Mouse (Mus musculus): ENCODE data around the gene Plin3. TPM values are rescaled to one million over a fixed set of nuclear protein-coding genes. Genes with fewer than 3 reads are reported as not detected.
"Not testable (repeated sequence)": the region's sequence is repeated elsewhere in the genome, so short reads cannot be mapped to it uniquely, and the experiment has no call there.

Gene Plin3
- polyA plus RNA-seq, 1 experiment from 2014 or later = 12.0 TPM

DNA sequence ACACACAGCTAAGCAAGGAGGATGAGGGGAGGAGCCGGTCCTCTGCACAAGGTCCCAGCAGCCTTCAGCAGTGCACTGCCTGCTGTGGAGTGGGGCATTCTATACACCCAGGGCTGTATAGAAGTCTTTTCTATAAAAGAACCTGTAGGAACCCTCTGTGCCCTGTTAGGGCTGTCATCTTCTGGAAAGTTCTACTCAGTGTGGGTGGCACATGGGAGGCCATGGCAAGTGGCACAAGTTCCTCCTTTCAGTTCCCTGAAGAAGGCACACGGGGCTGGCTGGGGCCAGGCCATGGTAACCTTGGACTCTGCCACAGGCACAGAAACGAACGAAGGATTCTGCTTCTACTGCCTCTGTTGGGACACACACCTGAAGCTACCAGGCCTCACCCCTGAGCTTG, 27.7 kb downstream of the Plin3 start:
- H3K4me1 ChIP-seq = peaks cover 40% of the 10 kb centered on the region
- no peak overlapping the region for H3K4me2 ChIP-seq
- no peak overlapping the region for H3K4me3 ChIP-seq
- no peak overlapping the region for H3K27ac ChIP-seq
- no peak for ATAC-seq (replicated peaks)
- H3K27me3 ChIP-seq (replicated peaks) = no peaks in the 10 kb centered on the region
- no peaks in the 10 kb centered on the region for H3K9me3 ChIP-seq
- 0 out of 2 replicates have a peak, but pooled peaks cover 15% of the 10 kb centered on the region for H3K36me3 ChIP-seq (replicated peaks)
- no peak overlapping the region for H3K9ac ChIP-seq
- 97% methylated on average over 4 of the region's 4 CpGs for whole genome bisulfite sequencing

DNA sequence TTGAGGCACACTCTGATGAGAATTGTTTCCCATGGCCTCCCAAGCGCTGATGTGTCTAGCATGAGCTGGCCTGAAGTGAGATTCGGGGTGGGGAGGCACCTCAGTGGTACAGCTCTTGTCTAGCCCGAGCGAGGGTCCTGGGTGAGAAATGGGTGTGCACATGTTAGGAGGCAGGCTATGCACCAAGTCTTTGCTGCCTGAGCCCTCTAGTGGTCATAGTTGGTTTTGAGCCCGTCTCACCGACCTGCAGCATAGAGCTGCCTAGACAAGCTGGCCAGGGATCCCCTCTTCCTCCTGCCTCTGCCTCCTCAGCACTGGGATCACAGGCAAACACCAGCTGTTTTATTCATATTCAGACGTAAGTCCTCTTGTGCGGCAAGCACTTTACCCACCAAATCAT, 28.7 kb downstream of the Plin3 start:
- Histone ChIP-seq H3K36me3 (replicated peaks) (peaks cover 17% of the 10 kb centered on the region; the same call in 1 of the 2 replicates), H3K27me3 (replicated peaks) (no peaks in the 10 kb centered on the region), H3K4me2 (no peak overlapping the region), H3K4me3 (no peak overlapping the region), H3K4me1 (peaks cover 43% of the 10 kb centered on the region), H3K9ac (no peak overlapping the region), H3K27ac (no peak overlapping the region), H3K9me3 (no peaks in the 10 kb centered on the region)
- ATAC-seq (replicated peaks) = peak; percentile 70
- 18% methylated on average over 8 of the region's 8 CpGs for WGBS

- 87% methylated on average over 3 of the region's 3 CpGs for WGBS
- no peak for ATAC-seq (replicated peaks)
- Histone ChIP-seq H3K36me3 (replicated peaks) (peaks cover 17% of the 10 kb centered on the region; the same call in 1 of the 2 replicates), H3K4me2 (no peak overlapping the region), H3K27me3 (replicated peaks) (no peaks in the 10 kb centered on the region), H3K27ac (no peak overlapping the region), H3K9ac (no peak overlapping the region), H3K4me1 (peaks cover 52% of the 10 kb centered on the region), H3K4me3 (no peak overlapping the region), H3K9me3 (no peaks in the 10 kb centered on the region)
Observed at GRCm38 (mm10) chr17:56262645-56263094, 30.0 kb downstream of the Plin3 start.

DNA sequence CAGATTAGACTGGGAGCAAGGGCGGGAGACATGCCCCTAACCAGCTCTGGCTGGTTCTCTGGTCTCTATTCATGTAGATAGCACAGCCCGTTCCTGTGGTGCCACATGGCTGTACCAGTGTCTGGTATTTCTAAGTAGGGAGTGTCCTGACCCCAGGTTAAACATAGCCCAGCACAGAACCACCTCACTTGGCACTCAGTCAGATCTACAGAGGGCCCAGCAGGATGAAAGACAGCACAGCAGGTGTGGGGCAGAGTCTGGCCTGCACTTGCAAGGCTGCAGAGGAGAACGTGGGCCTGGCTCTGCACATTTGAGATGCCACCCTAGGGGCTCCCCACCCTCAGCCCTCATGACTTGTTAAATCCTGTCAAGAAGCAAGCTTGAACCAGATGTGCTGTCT, 31.5 kb downstream of the Plin3 start:
- ATAC-seq (replicated peaks) = no peak
- no peaks in the 10 kb centered on the region for H3K9me3 ChIP-seq
- no peak overlapping the region for H3K4me3 ChIP-seq
- no peak overlapping the region for H3K4me2 ChIP-seq
- H3K27me3 ChIP-seq (replicated peaks) = no peaks in the 10 kb centered on the region
- no peak overlapping the region; the same call in 1 of the 2 replicates for H3K9ac ChIP-seq
- peaks cover 17% of the 10 kb centered on the region; the same call in 1 of the 2 replicates for H3K36me3 ChIP-seq (replicated peaks)
- 81% methylated on average over 3 of the region's 3 CpGs for WGBS
- no peak overlapping the region for H3K27ac ChIP-seq
- peaks cover 57% of the 10 kb centered on the region for H3K4me1 ChIP-seq

- Histone ChIP-seq H3K4me1 (peaks cover 68% of the 10 kb centered on the region), H3K4me3 (no peak overlapping the region), H3K27me3 (replicated peaks) (no peaks in the 10 kb centered on the region), H3K9ac (no peak overlapping the region), H3K36me3 (replicated peaks) (peaks cover 13% of the 10 kb centered on the region; the same call in 1 of the 2 replicates), H3K4me2 (0 out of 2 replicates have a peak overlapping the region, but pooled peaks have one; percentile 17), H3K27ac (no peak overlapping the region), H3K9me3 (no peaks in the 10 kb centered on the region)
- WGBS = 91% methylated on average over 10 of the region's 10 CpGs
- ATAC-seq (replicated peaks) = no peak
Observed at GRCm38 (mm10) chr17:56259301-56260037, 33.2 kb downstream of the Plin3 start.

DNA sequence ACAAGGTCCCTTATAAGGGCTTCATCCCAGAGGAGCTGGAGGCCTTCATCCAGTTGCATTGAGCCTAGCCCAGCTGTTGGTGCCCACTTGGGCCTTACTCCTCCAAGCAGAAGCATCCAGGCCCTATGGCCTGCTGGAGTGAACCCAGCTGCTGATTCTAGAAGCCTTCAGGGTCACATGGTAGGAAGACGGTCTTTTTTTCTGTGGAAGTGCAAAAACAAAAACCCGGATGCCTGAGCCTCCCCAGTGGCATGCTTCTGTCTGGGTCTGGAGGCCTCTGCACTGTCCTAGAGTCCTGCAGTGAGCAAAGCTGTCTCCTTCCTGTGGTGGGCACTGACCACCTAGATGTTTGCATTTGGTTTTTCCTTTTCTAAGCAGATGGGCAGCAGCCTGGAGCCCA, 33.9 kb downstream of the Plin3 start:
- Histone ChIP-seq H3K4me1 (peaks cover 66% of the 10 kb centered on the region), H3K36me3 (replicated peaks) (peaks cover 13% of the 10 kb centered on the region; the same call in 1 of the 2 replicates), H3K4me3 (0 out of 2 replicates have a peak overlapping the region, but pooled peaks have one; percentile 3), H3K4me2 (0 out of 2 replicates have a peak overlapping the region, but pooled peaks have one; percentile 17)
- not testable (repeated sequence) for ATAC-seq (replicated peaks); H3K27me3 ChIP-seq (replicated peaks); H3K27ac ChIP-seq; H3K9me3 ChIP-seq; H3K9ac ChIP-seq
- WGBS = 78% methylated on average over 2 of the region's 2 CpGs

GRCm38 (mm10) chr17:56258269-56258668, 34.4 kb downstream of the Plin3 start:
- H3K27ac ChIP-seq; H3K27me3 ChIP-seq (replicated peaks); H3K9me3 ChIP-seq; H3K9ac ChIP-seq; ATAC-seq (replicated peaks): not testable (repeated sequence)
- Histone ChIP-seq H3K36me3 (replicated peaks) (peaks cover 13% of the 10 kb centered on the region; the same call in 1 of the 2 replicates), H3K4me3 (peak overlapping the region; percentile 69; the same call in 1 of the 2 replicates), H3K4me2 (peak overlapping the region; percentile 99; the same call in 1 of the 2 replicates), H3K4me1 (peaks cover 65% of the 10 kb centered on the region)
- 94% methylated on average over 19 of the region's 19 CpGs for WGBS

DNA sequence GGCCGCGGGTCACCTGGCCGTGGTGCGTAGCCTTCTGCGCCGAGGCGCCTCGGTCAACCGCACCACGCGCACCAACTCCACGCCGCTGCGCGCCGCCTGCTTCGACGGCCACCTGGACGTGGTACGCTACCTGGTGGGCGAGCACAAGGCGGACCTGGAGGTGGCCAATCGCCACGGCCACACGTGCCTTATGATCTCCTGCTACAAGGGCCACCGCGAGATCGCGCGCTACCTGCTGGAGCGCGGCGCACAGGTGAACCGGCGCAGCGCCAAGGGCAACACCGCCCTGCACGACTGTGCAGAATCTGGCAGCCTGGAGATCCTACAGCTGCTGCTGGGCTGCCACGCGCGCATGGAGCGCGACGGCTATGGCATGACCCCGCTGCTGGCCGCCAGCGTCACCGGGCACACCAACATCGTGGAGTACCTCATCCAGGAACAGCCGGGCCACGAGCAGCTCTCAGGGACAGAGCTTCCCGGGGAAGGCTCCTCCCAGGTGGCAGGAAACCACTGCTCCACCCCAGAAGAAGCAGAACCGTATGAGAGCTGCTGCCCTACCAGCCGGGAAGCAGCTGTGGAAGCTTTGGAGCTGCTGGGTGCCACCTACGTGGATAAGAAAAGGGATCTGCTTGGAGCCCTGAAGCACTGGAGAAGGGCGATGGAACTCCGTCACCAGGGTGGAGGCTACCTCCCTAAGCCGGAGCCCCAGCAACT, 35.3 kb downstream of the Plin3 start:
- Histone ChIP-seq H3K4me3 (peak overlapping the region; percentile 69), H3K27ac (peak overlapping the region; percentile 86), H3K9me3 (no peaks in the 10 kb centered on the region), H3K9ac (peak overlapping the region; percentile 66), H3K27me3 (replicated peaks) (no peaks in the 10 kb centered on the region), H3K4me2 (peak overlapping the region; percentile 99), H3K4me1 (peaks cover 60% of the 10 kb centered on the region), H3K36me3 (replicated peaks) (peaks cover 13% of the 10 kb centered on the region; the same call in 1 of the 2 replicates)
- 11% methylated on average over 58 of the region's 58 CpGs for WGBS
- no peak for ATAC-seq (replicated peaks)

DNA sequence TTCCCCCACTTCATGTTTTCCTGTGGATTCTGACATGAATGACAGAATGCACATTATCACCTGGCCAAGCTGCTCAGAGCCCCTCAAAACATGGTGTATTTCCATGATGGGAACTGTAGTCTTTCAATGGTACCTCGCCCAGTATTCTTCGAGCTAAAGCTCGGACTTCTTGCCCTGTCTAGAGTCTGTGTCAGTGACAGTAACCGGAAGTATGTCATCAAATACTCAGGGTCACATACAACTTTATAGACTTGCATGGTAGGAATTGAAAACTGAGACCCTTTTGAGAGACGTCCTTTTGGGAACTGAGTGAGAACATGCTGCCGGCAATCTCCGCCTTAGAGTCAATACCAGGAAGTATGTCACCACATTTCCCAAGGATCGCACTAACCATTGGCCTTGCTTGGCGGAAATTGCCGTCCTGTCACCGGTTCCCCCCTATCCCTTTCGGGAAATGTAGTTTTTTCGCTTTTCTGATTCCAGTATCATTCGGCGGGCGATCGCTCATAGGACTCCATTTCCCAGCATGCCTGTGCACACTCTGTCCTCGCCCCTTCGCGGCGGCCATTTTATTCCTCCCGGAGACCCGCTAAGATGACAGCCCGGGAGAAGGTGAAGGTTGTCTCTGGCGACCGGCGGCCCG, 36.3 kb downstream of the Plin3 start, which contains the start of gene Fem1a:
Gene Fem1a, plus strand, starts transcription at position 572 of the 643 bp plus-strand sequence.
- H3K27me3 ChIP-seq (replicated peaks) = no peaks in the 10 kb centered on the region
- peaks cover 54% of the 10 kb centered on the region for H3K4me1 ChIP-seq
- WGBS = under 1% methylated on average over 28 of the region's 28 CpGs

GRCm38 (mm10) chr17:56255863-56256238, 36.8 kb downstream of the Plin3 start:
- no peaks in the 10 kb centered on the region for H3K9me3 ChIP-seq
- under 1% methylated on average over 32 of the region's 32 CpGs for WGBS
- peak overlapping the region; percentile 69 for H3K4me3 ChIP-seq
- H3K9ac ChIP-seq = peak overlapping the region; percentile 43
- peak; percentile 95 for ATAC-seq (replicated peaks)
- H3K4me2 ChIP-seq = peak overlapping the region; percentile 58
- H3K36me3 ChIP-seq (replicated peaks) = peaks cover 2% of the 10 kb centered on the region; the same call in 1 of the 2 replicates
- H3K4me1 ChIP-seq = peaks cover 53% of the 10 kb centered on the region
- H3K27me3 ChIP-seq (replicated peaks) = no peaks in the 10 kb centered on the region
- H3K27ac ChIP-seq = peak overlapping the region; percentile 91

More for the DNA sequence above, 36.3 kb downstream of the Plin3 start, which contains the start of gene Fem1a:
- H3K36me3 ChIP-seq (replicated peaks) = peaks cover 5% of the 10 kb centered on the region; the same call in 1 of the 2 replicates
- peak; percentile 94 for ATAC-seq (replicated peaks)
- peak within 1 kb of the TSS; percentile 91 for H3K27ac ChIP-seq
- peak within 1 kb of the TSS; percentile 69 for H3K4me3 ChIP-seq
- H3K9me3 ChIP-seq = no peaks in the 10 kb centered on the region
- peak within 1 kb of the TSS; percentile 99 for H3K4me2 ChIP-seq
- peak within 1 kb of the TSS; percentile 66 for H3K9ac ChIP-seq

DNA sequence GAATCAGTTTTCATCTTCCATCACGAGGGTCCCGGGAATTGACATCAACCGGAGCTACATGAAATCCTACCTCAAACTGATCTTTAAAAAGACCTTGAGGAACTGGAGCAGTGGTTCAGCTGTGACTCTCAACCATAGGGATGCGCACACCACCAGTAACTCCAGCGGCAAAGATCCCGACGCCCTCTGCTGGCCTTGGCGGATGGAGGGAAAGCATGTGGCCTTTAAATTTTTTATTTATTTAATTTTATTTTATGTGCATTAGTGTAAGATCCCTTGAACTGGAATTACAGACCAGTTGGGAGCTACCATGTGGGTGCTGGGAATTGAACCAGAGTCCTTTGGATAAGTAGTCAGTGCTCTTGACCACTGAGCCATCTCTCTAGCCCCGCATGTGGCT, 37.2 kb downstream of the Plin3 start:
- Histone ChIP-seq H3K9me3 (no peaks in the 10 kb centered on the region), H3K4me1 (peaks cover 53% of the 10 kb centered on the region), H3K4me3 (peak overlapping the region; percentile 69), H3K9ac (no peak overlapping the region), H3K36me3 (replicated peaks) (peaks cover 2% of the 10 kb centered on the region; the same call in 1 of the 2 replicates), H3K27ac (peak overlapping the region; percentile 91), H3K27me3 (replicated peaks) (no peaks in the 10 kb centered on the region), H3K4me2 (peak overlapping the region; percentile 58)
- ATAC-seq (replicated peaks) = peak; percentile 7
- WGBS = 17% methylated on average over 9 of the region's 9 CpGs

All from midbrain, embryonic 15.5 days (tissue).